Comparison of ENCODE assay signal across 24 mouse cellular contexts in the genomic region with DNA sequence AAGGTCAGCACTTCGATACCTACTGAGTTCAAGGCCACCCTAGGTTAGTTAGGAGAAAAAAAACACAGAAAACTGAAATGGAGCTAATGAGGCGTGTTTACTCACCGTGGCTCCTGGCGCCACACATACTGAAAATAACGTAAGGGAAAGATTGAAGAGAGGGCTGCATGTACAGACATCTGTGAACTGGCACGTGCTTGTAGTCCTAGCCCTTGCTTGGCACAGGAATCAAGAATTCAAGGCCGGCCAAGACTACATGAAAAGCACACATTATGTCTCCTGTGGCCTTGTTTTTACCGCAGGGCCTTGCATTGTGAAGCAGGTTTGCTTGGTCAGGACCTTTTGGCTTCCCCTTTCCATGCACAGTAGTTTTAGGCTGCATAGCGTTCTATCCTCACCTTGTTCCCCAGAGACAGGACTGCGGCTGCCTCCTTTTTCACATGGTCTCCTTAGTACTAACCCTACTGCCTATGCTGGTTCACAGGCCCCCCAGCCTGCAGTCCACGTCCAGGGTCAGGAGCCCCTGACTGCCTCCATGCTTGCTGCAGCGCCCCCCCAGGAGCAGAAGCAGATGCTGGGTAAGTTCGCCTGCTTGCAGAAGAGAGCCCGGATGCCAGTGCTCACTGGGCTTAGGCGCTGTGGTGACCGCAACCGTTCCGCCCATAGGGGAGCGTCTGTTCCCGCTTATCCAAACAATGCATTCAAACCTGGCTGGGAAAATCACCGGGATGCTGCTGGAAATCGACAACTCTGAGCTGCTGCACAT. TPM values are rescaled to one million over a fixed set of nuclear protein-coding genes. Genes with fewer than 3 reads are reported as not detected.
"Had no signal": no experiment of that assay in that cellular context is flagged by ENCODE, and none has a peak within 500 bp of the region (broad histone marks: within the 10 kb centered on the region; RNA-seq: fewer than 3 reads in every experiment).

No protein-coding gene starts in this region.

- H3K4me3 ChIP-seq: layer of hippocampus, adult 2 months; limb, embryonic 10.5 days; limb, embryonic 13.5 days; lung, embryonic 15.5 days; megakaryocyte, embryonic 14.5 days; midbrain, embryonic 10.5 days; midbrain, embryonic 13.5 days; myocyte; neural tube, embryonic 13.5 days had no signal

- ATAC-seq: liver, postnatal 0 days; midbrain, embryonic 13.5 days; midbrain, embryonic 16.5 days had no signal

- DNase-seq: layer of hippocampus, adult 9-11 months; liver; liver, postnatal 0 days; right cerebral cortex, adult 18-20 months; right cerebral cortex, postnatal 14 days; right cerebral cortex, postnatal 4 days; thymus, adult 18-20 months; thymus, postnatal 36 days had no signal

- H3K27ac ChIP-seq: kidney, postnatal 0 days; layer of hippocampus, adult 2 months; limb, embryonic 10.5 days; limb, embryonic 13.5 days; liver, embryonic 14.5 days; lung, embryonic 15.5 days; midbrain, embryonic 10.5 days; midbrain, embryonic 13.5 days; neural tube, embryonic 13.5 days had no signal

RNA-seq across cellular contexts. Expression of gene Oxct2a, which starts 26.1 kb away (rescaled TPM):
- total RNA-seq: layer of hippocampus, adult 2 months; layer of hippocampus, postnatal 25 days; left cerebral cortex, postnatal 25 days; monocyte, adult 5-6 weeks; neutrophil, adult 5-6 weeks had no signal

RNA-seq across cellular contexts. Expression of gene Bmp8a, which starts 45.7 kb away (rescaled TPM):
- total RNA-seq: monocyte, adult 5-6 weeks; neutrophil, adult 5-6 weeks had no signal
